Mouse (Mus musculus): ENCODE results near the gene Ano6.

GRCm38 (mm10) chr15:95829553-95830205, 39.0 kb downstream of the Ano6 start:
- no peak for TF ChIP-seq POLR2A (IDR thresholded peaks at IDR 0.05; ENCODE audit: insufficient read depth, low read depth, low read length)
- TF ChIP-seq CTCF (IDR thresholded peaks at IDR 0.05) = no peak
- TF ChIP-seq EP300 (IDR thresholded peaks at IDR 0.05; ENCODE audit: insufficient read depth, low read depth, low read length) = no peak
